Mouse (Mus musculus) midbrain, embryonic 10.5 days (tissue): Measurements from ENCODE around the gene Camk1g. TPM values are rescaled to one million over a fixed set of nuclear protein-coding genes. Genes with fewer than 3 reads are reported as not detected.

ENCODE experiments used
- DNase-seq: peaks from one replicate; pipeline ENCODE4 v3.0.0-alpha.2; 2017; ENCODE audit warnings: low spot score
- H3K27ac ChIP-seq: fragments of 300-500 bp; sonication (generic); replicated peaks from 2 replicates; pipeline ENCODE4 v1.5.1; 2016; ENCODE audit warnings: mild to moderate bottlenecking
- H3K27me3 ChIP-seq: fragments of 300-500 bp; sonication (generic); 2 replicates; pipeline ENCODE4 v1.6.1; 2016; ENCODE audit warnings: low read depth, mild to moderate bottlenecking; ENCODE audit not compliant: poor library complexity, severe bottlenecking
- H3K36me3 ChIP-seq: fragments of 300-500 bp; sonication (generic); 2 replicates; pipeline ENCODE4 v1.6.1; 2016; ENCODE audit warnings: mild to moderate bottlenecking, moderate library complexity
- H3K4me1 ChIP-seq: fragments of 300-500 bp; sonication (generic); 2 replicates; pipeline ENCODE4 v1.6.1; 2016
- H3K4me3 ChIP-seq: fragments of 300-500 bp; sonication (generic); 2 replicates; pipeline ENCODE4 v1.5.1; 2016; ENCODE audit warnings: mild to moderate bottlenecking, moderate library complexity
- H3K9me3 ChIP-seq: fragments of 300-500 bp; sonication (generic); replicated peaks from 2 replicates; pipeline ENCODE4 v1.6.1; 2016; ENCODE audit warnings: mild to moderate bottlenecking
- WGBS: fragments of 180-500 bp; shearing (Covaris S2); methylation state at CpG from one replicate; pipeline ENCODE4 v1.1.7; 2016; 5-methylcytosine and 5-hydroxymethylcytosine counted together
- polyA plus RNA-seq: library from polyadenylated mRNA; unstranded; fragments of >200 nt; fragmentation: Nextera tagmentation; extraction: Ambion mirVana; gene quantifications from 2 replicates; pipeline ENCODE4 v1.2.1, GENCODE M21; 2016

Gene Camk1g
- polyA plus RNA-seq, 1 experiment from 2014 or later = 12.8 TPM

DNA sequence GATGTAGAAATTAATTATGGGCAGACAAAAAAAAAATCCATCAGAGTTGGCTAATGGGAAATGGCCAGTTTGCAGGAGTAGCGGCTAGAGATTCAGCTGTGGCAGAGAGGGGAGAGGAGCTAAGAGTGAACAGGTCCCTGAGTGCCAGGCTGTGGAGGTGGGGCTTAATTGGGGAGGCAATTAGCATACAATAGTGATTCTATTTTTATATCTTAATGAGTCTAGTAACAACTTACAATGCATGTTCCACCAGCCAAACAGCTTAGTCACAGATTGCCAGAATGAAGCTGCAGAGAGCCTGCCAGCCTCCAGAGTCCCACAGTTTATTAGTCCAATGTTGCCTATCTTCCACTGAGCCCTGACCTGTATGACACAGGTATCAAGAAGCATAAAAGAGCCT, 42.9 kb downstream of the Camk1g start:
- Histone ChIP-seq H3K4me1 (peaks cover 34% of the 10 kb centered on the region), H3K27ac (no peak overlapping the region), H3K36me3 (no peaks in the 10 kb centered on the region), H3K27me3 (peaks cover 17% of the 10 kb centered on the region; the same call in 1 of the 2 replicates), H3K4me3 (no peak overlapping the region), H3K9me3 (no peaks in the 10 kb centered on the region)
- DNase-seq = no peak
- 100% methylated on average over 1 of the region's 1 CpGs for WGBS

DNA sequence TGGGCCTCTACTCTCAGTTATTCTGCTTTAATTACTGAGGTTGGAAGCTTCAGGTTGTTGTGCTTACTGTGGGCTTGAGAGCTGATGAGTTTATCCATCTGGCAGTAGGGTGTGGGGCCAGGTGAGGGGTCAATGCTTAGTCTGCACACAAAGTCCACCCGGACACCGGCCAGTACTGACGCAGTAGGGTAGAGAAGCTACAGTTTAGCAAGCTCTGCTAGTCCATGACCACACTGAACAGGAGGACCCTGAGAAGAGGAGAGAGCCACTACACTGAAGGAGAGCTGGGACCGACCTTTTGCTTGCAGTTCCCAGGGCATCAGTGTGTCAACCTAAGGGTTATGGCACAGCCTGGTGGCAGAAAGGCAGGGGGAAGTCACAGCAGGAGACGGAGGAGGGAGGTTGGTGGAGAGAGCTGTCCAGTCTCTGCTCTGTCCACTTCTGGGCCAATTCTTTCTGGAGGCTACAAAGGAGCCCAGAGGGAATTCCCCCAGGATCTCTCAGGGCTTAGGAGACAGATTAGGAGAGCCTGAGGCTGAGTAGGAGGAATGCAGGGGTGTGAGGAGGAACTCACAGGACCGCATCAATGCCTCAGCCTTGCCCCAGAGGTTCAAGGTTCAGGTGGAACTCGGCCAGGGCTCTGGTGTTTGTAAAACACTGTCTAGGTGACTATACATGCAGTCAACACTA, 43.5 kb downstream of the Camk1g start:
- no peaks in the 10 kb centered on the region for H3K36me3 ChIP-seq
- peaks cover 17% of the 10 kb centered on the region; the same call in 1 of the 2 replicates for H3K27me3 ChIP-seq
- H3K4me3 ChIP-seq = no peak overlapping the region
- H3K27ac ChIP-seq = no peak overlapping the region
- H3K4me1 ChIP-seq = peaks cover 34% of the 10 kb centered on the region
- 72% methylated on average over 7 of the region's 7 CpGs for WGBS
- DNase-seq = no peak
- no peaks in the 10 kb centered on the region for H3K9me3 ChIP-seq

DNA sequence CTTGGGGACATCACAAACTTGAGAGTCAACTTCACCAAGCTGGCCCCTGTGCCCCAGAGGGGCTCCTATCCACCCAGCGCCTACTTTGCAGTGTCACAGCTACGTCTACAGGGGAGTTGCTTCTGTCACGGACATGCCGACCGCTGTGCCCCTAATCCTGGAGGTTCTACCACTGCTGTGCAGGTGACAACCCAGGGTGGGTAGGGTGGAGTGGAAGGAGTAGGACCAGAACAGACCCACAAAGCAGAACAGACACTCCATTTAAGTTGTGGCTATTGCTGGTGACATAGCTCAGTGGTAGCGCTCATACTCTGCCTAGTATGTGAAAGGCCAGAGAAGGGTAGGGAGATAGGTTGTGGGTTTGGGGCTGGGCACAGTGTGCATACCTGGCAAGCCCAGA, 44.2 kb downstream of the Camk1g start:
- H3K27ac ChIP-seq = no peak overlapping the region
- no peaks in the 10 kb centered on the region for H3K9me3 ChIP-seq
- no peaks in the 10 kb centered on the region for H3K36me3 ChIP-seq
- 91% methylated on average over 6 of the region's 6 CpGs for WGBS
- H3K4me3 ChIP-seq = no peak overlapping the region
- DNase-seq = no peak
- peaks cover 15% of the 10 kb centered on the region; the same call in 1 of the 2 replicates for H3K27me3 ChIP-seq
- H3K4me1 ChIP-seq = peaks cover 33% of the 10 kb centered on the region

DNA sequence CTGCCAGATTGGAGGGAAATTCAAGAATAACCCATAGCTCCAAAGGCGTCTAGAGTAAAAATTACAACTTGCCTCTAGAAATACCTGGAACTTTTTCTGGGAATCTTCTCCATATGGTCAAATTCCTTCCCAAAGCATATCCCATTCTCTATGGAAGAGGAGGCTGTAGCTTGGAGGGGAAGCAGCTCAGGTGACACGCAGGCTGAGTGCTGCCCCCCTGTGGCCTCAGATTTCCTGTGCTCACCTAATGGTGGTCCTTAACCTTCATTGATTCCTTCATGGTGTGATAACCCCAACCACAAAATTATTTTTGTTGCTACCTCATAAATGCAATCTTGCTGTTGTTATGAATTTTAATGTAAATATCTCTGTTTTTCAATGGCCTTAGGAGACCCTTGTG, 45.9 kb downstream of the Camk1g start:
- Histone ChIP-seq H3K4me3 (no peak overlapping the region), H3K27me3 (no peaks in the 10 kb centered on the region), H3K4me1 (peaks cover 17% of the 10 kb centered on the region), H3K9me3 (no peaks in the 10 kb centered on the region), H3K27ac (no peak overlapping the region), H3K36me3 (no peaks in the 10 kb centered on the region)
- WGBS = 34% methylated on average over 2 of the region's 2 CpGs
- no peak for DNase-seq

DNA sequence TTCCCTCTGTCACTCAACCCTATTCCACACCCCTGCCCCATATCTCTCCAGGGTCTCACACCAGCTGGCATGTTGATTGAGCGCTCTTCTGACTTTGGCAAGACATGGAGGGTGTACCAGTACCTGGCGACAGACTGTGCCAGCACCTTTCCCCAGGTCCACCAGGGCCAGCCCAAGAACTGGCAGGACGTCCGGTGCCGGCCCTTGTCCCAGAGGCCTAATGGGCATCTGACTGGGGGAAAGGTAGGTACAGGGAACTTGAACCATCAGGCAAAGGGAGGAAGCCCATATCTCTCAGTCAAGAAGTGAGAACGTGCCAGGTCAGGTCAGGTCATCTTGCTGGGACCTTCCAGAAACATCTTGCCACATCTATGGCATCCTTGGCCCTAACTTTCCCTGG, 46.4 kb downstream of the Camk1g start:
- DNase-seq = no peak
- H3K36me3 ChIP-seq = no peaks in the 10 kb centered on the region
- 93% methylated on average over 6 of the region's 6 CpGs for WGBS

DNA sequence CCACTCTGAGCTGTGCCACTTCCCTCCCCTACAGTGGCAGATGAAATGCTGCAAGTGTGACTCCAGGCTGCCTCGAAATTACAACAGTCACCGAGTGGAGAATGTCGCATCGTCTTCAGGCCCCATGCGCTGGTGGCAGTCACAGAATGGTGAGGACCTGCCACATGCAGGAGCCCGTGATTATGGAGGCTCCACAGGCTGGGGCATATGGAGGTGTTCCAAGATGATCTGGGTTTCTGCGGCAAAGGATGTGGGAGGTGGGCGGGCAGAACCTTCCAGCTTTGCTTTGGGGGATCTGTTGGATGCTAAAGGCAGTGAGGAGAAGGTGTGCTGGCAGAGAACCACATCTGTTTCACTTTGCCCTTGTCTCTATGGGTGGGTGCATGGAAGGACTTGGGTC, 49.7 kb downstream of the Camk1g start:
- 92% methylated on average over 8 of the region's 8 CpGs for WGBS
- Histone ChIP-seq H3K27me3 (no peaks in the 10 kb centered on the region), H3K27ac (no peak overlapping the region), H3K4me1 (peaks cover 6% of the 10 kb centered on the region), H3K4me3 (no peak overlapping the region), H3K9me3 (no peaks in the 10 kb centered on the region), H3K36me3 (no peaks in the 10 kb centered on the region)
- DNase-seq = no peak

More for the DNA sequence above, 46.4 kb downstream of the Camk1g start:
- Histone ChIP-seq H3K4me1 (peaks cover 11% of the 10 kb centered on the region; the same call in 1 of the 2 replicates), H3K27ac (no peak overlapping the region), H3K4me3 (no peak overlapping the region), H3K9me3 (no peaks in the 10 kb centered on the region), H3K27me3 (no peaks in the 10 kb centered on the region)

DNA sequence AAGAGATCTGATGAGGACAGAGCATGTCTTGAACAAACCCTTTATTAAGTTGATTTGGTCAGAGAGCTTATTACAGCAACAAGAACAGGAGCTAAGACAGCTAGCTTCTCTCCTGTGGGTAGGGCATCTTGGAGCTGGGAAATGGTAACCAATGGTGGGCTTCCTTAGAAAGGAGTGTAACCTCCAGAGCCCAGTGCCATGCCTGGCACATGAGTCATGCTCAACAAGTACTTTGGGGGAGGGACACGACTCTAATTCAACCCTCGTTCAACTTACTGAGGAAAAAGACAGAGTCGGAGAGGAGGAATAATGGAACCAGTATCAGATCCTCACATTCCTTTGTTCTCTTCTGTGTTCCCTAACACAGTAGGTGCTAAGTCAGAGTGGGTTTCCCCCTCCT, 50.4 kb downstream of the Camk1g start:
- WGBS = 78% methylated on average over 3 of the region's 3 CpGs
- DNase-seq = no peak
- no peak overlapping the region for H3K4me3 ChIP-seq

DNA sequence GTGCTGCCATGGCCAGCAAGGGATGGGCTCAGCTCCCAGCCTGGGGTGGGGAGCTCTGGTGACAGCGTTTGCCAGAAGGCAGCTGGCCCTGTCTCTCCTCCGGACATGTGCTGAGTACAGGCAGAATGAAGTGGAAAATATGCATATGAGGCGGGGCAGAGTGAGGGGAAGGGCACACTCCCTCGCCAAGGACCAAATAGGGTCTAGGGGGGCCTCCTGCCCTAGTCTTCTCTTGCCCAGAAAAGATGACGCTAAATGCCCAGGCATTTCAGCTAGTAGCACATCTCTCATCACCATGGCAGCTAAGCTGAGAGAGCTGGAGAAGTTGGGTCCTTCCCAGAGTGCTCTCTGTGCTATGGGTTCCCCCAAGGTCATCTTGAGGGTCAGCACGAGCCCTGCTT, 52.9 kb downstream of the Camk1g start:
- 54% methylated on average over 6 of the region's 6 CpGs for whole genome bisulfite sequencing
- Histone ChIP-seq H3K4me3 (no peak overlapping the region), H3K27me3 (no peaks in the 10 kb centered on the region), H3K4me1 (peaks cover 6% of the 10 kb centered on the region), H3K9me3 (no peaks in the 10 kb centered on the region), H3K27ac (no peak overlapping the region; the same call in 1 of the 2 replicates), H3K36me3 (no peaks in the 10 kb centered on the region)
- DNase-seq = no peak

More for the DNA sequence above, 50.4 kb downstream of the Camk1g start:
- Histone ChIP-seq H3K36me3 (no peaks in the 10 kb centered on the region), H3K27me3 (no peaks in the 10 kb centered on the region), H3K27ac (no peak overlapping the region), H3K4me1 (peaks cover 6% of the 10 kb centered on the region), H3K9me3 (no peaks in the 10 kb centered on the region)

DNA sequence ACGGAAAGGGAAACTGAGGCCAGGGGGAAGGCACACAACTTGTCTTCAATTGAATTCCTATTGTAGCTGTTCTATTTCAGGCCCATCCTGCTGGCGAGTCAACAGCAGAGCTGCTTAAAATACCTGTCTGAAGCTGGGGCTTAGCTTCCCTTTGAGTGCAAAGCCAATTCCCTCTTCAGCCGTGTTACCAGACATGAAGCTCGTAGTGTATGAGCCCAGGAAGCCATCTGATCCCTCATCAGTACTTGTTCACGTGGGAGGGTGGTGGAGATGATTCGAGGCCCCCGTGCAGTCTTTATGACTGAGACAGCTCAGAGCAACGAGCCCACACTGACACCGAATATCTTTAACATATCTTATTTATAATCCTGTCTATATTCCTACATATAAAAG, 53.7 kb downstream of the Camk1g start:
- DNase-seq = no peak
- WGBS = 89% methylated on average over 9 of the region's 9 CpGs
- no peak overlapping the region for H3K27ac ChIP-seq

DNA sequence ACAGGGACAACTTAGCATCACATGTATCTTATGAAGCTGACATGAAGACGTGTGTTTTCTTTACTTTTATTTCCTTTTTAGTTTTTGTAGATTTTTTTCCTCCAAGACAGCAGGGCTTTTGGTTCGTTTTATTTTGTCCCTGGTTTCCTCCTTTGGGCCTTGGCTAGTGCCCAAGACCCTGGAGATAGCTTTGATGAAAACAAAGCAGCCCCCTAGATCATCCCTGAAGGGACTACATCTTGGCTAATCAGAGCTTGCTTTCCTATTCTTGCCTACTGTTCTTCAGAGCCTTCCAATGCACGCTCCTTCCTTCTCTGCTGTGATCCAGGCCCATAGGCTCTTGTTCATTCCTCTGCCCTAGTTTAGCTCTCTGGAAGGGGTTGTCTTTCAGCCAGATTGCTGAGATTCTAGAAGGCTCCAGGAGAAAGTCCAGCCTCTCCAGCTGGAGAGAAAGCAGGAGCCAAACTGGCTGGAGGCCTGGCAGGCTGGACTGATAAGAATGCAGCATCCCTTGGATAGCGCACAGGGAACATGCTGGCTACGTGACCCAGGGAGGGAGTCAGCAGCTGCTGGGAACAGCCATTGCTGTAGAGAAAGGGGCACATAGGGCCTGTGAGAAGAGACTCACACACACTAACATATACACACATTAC, 54.3 kb downstream of the Camk1g start:
- peaks cover 6% of the 10 kb centered on the region for H3K4me1 ChIP-seq
- no peak for DNase-seq
- no peak overlapping the region for H3K4me3 ChIP-seq
- H3K27ac ChIP-seq = no peak overlapping the region
- H3K9me3 ChIP-seq = no peaks in the 10 kb centered on the region
- WGBS = 86% methylated on average over 5 of the region's 5 CpGs
- H3K36me3 ChIP-seq = no peaks in the 10 kb centered on the region
- H3K27me3 ChIP-seq = no peaks in the 10 kb centered on the region

More for the DNA sequence above, 53.7 kb downstream of the Camk1g start:
- no peaks in the 10 kb centered on the region for H3K36me3 ChIP-seq
- H3K4me3 ChIP-seq = no peak overlapping the region
- H3K9me3 ChIP-seq = no peaks in the 10 kb centered on the region
- peaks cover 6% of the 10 kb centered on the region for H3K4me1 ChIP-seq
- H3K27me3 ChIP-seq = no peaks in the 10 kb centered on the region

DNA sequence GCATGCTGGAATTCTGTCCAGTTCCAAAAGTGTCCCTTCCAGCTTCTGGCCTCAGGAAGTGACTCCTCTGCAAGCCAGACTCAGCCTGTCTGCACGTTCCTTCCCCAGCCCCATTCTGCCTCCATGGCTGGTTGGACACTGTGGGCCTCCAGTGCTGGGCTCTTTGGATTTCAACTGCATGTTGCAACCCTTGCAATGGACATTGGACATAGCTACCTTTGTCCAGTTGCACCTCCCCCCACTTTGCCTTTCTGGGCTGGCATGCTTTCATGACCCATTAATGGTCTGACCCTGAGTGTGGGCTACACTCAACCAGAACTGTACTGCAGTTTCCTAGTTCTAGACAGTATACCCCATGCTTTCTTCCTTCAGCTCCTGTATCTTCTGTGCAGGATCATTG, 58.5 kb downstream of the Camk1g start:
- no peak overlapping the region for H3K4me3 ChIP-seq
- DNase-seq = no peak
- no peaks in the 10 kb centered on the region for H3K4me1 ChIP-seq
- no peak overlapping the region for H3K27ac ChIP-seq
- H3K27me3 ChIP-seq = no peaks in the 10 kb centered on the region; the same call in 1 of the 2 replicates
- H3K36me3 ChIP-seq = no peaks in the 10 kb centered on the region
- WGBS = 93% methylated on average over 1 of the region's 1 CpGs
- H3K9me3 ChIP-seq = no peaks in the 10 kb centered on the region

DNA sequence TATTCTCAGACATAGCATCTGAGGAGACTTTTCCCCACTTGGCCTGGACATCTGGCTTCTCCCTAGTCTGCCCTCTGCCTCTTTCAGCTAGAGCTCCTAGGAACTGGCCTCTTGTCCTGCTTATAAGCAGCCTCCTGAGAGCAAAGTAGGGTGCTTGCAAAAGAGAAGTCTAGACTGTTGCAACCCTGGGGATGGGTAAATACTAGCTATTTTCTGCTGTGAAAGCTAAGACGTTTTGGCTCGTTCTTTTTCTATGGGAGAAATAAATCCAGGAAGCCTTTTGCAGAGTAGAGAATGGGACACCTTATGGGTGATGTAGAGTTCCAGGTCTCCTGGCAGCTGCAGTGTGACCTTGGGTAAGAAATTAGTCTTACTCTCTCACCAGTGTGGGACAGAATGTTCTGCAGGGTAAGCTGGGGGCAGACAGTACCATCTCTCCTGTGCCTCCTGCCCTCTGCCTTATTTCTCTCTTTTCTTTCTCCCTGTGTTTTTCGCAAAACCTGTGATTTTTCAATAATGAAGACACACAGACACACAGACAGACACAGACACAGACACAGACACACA, 59.5 kb downstream of the Camk1g start:
- Histone ChIP-seq H3K4me1 (peaks cover under 1% of the 10 kb centered on the region; the same call in 1 of the 2 replicates), H3K36me3 (no peaks in the 10 kb centered on the region), H3K27ac (no peak overlapping the region), H3K4me3 (no peak overlapping the region), H3K9me3 (no peaks in the 10 kb centered on the region), H3K27me3 (no peaks in the 10 kb centered on the region; the same call in 1 of the 2 replicates)
- 87% methylated on average over 3 of the region's 3 CpGs for WGBS
- DNase-seq = no peak
